Mouse (Mus musculus) right cerebral cortex, postnatal 14 days (tissue): ENCODE measurements at regions not wholly inside any gene's neighbourhood (a gene's known extent, or its start where the extent isn't known, plus 50 kb on each side); places are given as distances from the start of the nearest gene placed in this dataset.

Experiments
- DNase-seq: peaks from one replicate; pipeline ENCODE4 v3.0.0; 2022

- DNase-seq, result no peak
Observed at GRCm38 (mm10) chr2:106318695-106319266, 315.4 kb upstream of the Dnajc24 start.

- DNase-seq, result no peak
Observed at GRCm38 (mm10) chr2:106346781-106347180, 343.4 kb upstream of the Dnajc24 start.

- DNase-seq, result no peak
Observed at GRCm38 (mm10) chr2:106347249-106347648, 343.9 kb upstream of the Dnajc24 start.

- no peak for DNase-seq
Observed at GRCm38 (mm10) chr2:106355565-106355964, 337.5 kb upstream of the Mpped2 start.

- DNase-seq, result peak; percentile 47
Observed at GRCm38 (mm10) chr2:106355984-106356547, 337.0 kb upstream of the Mpped2 start.

- no peak for DNase-seq
Observed at GRCm38 (mm10) chr2:106368641-106369040, 324.4 kb upstream of the Mpped2 start.

GRCm38 (mm10) chr2:106383415-106384285 lies 309.4 kb upstream of the Mpped2 start:
- DNase-seq, result no peak

GRCm38 (mm10) chr2:106384286-106384595 lies 308.8 kb upstream of the Mpped2 start:
- no peak for DNase-seq

GRCm38 (mm10) chr2:106384842-106385241 lies 308.2 kb upstream of the Mpped2 start:
- no peak for DNase-seq

- DNase-seq, result no peak
Observed at GRCm38 (mm10) chr2:106412158-106412557, 280.9 kb upstream of the Mpped2 start.

- no peak for DNase-seq
Observed at GRCm38 (mm10) chr2:106415474-106416019, 277.5 kb upstream of the Mpped2 start.

GRCm38 (mm10) chr2:106418181-106418580 lies 274.9 kb upstream of the Mpped2 start:
- DNase-seq, result no peak

- DNase-seq, result no peak
Observed at GRCm38 (mm10) chr2:106424974-106425373, 268.1 kb upstream of the Mpped2 start.

GRCm38 (mm10) chr2:106425451-106425881 lies 267.6 kb upstream of the Mpped2 start:
- no peak for DNase-seq

- no peak for DNase-seq
Observed at GRCm38 (mm10) chr2:106426010-106426409, 267.1 kb upstream of the Mpped2 start.

GRCm38 (mm10) chr2:106427237-106427636 lies 265.8 kb upstream of the Mpped2 start:
- no peak for DNase-seq

GRCm38 (mm10) chr2:106428909-106429308 lies 264.2 kb upstream of the Mpped2 start:
- no peak for DNase-seq

GRCm38 (mm10) chr2:106431141-106431540 lies 261.9 kb upstream of the Mpped2 start:
- DNase-seq, result peak; percentile 56

- no peak for DNase-seq
Observed at GRCm38 (mm10) chr2:106431637-106432199, 261.4 kb upstream of the Mpped2 start.

- DNase-seq, result no peak
Observed at GRCm38 (mm10) chr2:106436136-106436535, 256.9 kb upstream of the Mpped2 start.

- DNase-seq, result no peak
Observed at GRCm38 (mm10) chr2:106454310-106454974, 238.6 kb upstream of the Mpped2 start.

GRCm38 (mm10) chr2:106455039-106455438 lies 238.0 kb upstream of the Mpped2 start:
- no peak for DNase-seq

- no peak for DNase-seq
Observed at GRCm38 (mm10) chr2:106455972-106456371, 237.1 kb upstream of the Mpped2 start.
